Mouse (Mus musculus) mouse embryonic stem cell (cell line): Measurements from ENCODE around the gene Med12.

Source experiments
- in situ Hi-C, 2 experiments: fragments of 300-500 bp; cut with MboI; formaldehyde crosslinking; loops; 1 replicate in 1 of 2; 3 replicates in 1 of 2; pipeline ENCODE4 v1.14.3; 2019 to 2020; ENCODE audit warnings: low sequenced_read_pairs in 2 of 2, low pct_unique_long_range_greater_than_20kb in 1 of 2, mixed read lengths in 1 of 2; ENCODE audit not compliant: unreplicated experiment in 1 of 2

Gene Med12

DNA sequence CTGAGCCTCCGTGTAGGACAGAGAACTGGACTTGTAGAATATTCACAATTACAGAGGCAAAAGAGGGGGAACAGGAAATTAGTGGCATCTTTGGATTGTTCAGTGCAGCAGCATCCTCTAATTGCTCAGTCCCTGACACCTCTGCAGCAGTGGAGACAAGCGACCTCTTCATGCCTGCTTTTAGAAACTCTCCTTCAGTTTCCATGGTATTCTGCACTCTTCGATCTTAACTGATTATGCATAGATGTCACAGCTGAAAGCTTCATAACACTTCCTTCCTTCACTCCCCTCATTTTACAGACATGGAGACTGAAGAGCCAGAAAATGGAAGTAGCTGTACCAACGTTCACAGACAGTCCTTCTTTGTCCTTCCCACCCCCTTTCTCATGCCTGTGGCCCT, 72.6 kb downstream of the Med12 start:
- in situ Hi-C loops: no loop called here
